Mouse (Mus musculus): ENCODE data around the gene Sowaha. TPM values are rescaled to one million over a fixed set of nuclear protein-coding genes. Genes with fewer than 3 reads are reported as not detected.
A peak's percentile ranks its signal among the peaks of the same experiment; 100 is the strongest.

Sowaha gene
- polyA plus RNA-seq, 2 experiments: 0.16 to 0.30 TPM

GRCm38 (mm10) chr11:53510351-53510750 is 30.3 kb upstream of the Sowaha start:
- peak; percentile 43 for DNase-seq (ENCODE audit: low spot score)
- no peak overlapping the region for H3K27ac ChIP-seq (replicated peaks; ENCODE audit: low read depth, low read length)
- no peaks in the 10 kb centered on the region for H3K27me3 ChIP-seq (ENCODE audit: control insufficient read depth, insufficient read depth, low read length)
- H3K4me1 ChIP-seq (ENCODE audit: control insufficient read depth, insufficient read depth, low read length): no peaks in the 10 kb centered on the region
- H3K4me3 ChIP-seq (replicated peaks; ENCODE audit: low read length): no peak overlapping the region
- H3K36me3 ChIP-seq (ENCODE audit: control insufficient read depth, insufficient read depth, low read length): no peaks in the 10 kb centered on the region
- no peak overlapping the region for H3K9ac ChIP-seq (ENCODE audit: low read depth, low read length, severe bottlenecking)
- no peaks in the 10 kb centered on the region for H3K9me3 ChIP-seq (ENCODE audit: control insufficient read depth, low read length)
- ATAC-seq (ENCODE audit: low FRiP score, low read depth): peak; percentile 60; the same call in 1 of the 2 replicates
- WGBS: 44% methylated on average over 5 of the region's 5 CpGs
- TF ChIP-seq POLR2A (IDR thresholded peaks at IDR 0.05; ENCODE audit: borderline replicate concordance, extremely low read depth, insufficient read depth, insufficient read length): no peak
- H3K4me2 ChIP-seq (replicated peaks; ENCODE audit: low read depth, low read length, severe bottlenecking): no peak overlapping the region

DNA sequence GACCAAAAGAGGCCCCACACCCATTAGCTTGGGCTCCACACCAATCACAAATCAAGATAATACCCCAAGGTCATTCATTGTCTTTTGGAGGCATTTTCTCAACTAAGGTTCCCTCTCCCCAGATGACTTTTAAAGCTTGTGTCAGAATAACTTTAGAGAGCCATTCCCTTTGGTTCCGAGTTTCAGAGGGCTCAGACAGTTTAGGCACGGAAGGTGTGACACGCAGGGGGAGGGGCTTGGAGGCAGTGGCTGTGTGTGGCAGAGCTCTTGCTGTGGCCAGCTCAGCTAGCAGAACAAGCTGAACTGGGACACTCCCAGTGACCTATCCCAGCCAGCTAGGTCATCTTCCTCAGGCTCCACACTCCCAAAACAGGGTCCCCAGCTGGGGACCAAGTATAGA is 28.5 kb upstream of the Sowaha start:
- H3K9me3 ChIP-seq (ENCODE audit: control insufficient read depth, low read length): no peaks in the 10 kb centered on the region
- no peak overlapping the region for H3K27ac ChIP-seq (replicated peaks; ENCODE audit: low read depth, low read length)
- 57% methylated on average over 3 of the region's 3 CpGs for WGBS
- H3K36me3 ChIP-seq (ENCODE audit: control insufficient read depth, insufficient read depth, low read length): no peaks in the 10 kb centered on the region
- TF ChIP-seq POLR2A (IDR thresholded peaks at IDR 0.05; ENCODE audit: borderline replicate concordance, extremely low read depth, insufficient read depth, insufficient read length): no peak
- no peak overlapping the region for H3K4me3 ChIP-seq (replicated peaks; ENCODE audit: low read length)
- no peak overlapping the region for H3K9ac ChIP-seq (ENCODE audit: low read depth, low read length, severe bottlenecking)
- H3K4me2 ChIP-seq (replicated peaks; ENCODE audit: low read depth, low read length, severe bottlenecking): no peak overlapping the region
- H3K27me3 ChIP-seq (ENCODE audit: control insufficient read depth, insufficient read depth, low read length): no peaks in the 10 kb centered on the region
- DNase-seq (ENCODE audit: low spot score) (no peak), ATAC-seq (ENCODE audit: low FRiP score, low read depth) (no peak)
- H3K4me1 ChIP-seq (ENCODE audit: control insufficient read depth, insufficient read depth, low read length): no peaks in the 10 kb centered on the region

- DNase-seq (ENCODE audit: low spot score) (no peak), ATAC-seq (ENCODE audit: low FRiP score, low read depth) (no peak)
- H3K27me3 ChIP-seq (ENCODE audit: control insufficient read depth, insufficient read depth, low read length): no peaks in the 10 kb centered on the region
- no peak overlapping the region for H3K9ac ChIP-seq (ENCODE audit: low read depth, low read length, severe bottlenecking)
- H3K36me3 ChIP-seq (ENCODE audit: control insufficient read depth, insufficient read depth, low read length): no peaks in the 10 kb centered on the region
- H3K27ac ChIP-seq (replicated peaks; ENCODE audit: low read depth, low read length): no peak overlapping the region
- no peak overlapping the region for H3K4me3 ChIP-seq (replicated peaks; ENCODE audit: low read length)
- TF ChIP-seq POLR2A (IDR thresholded peaks at IDR 0.05; ENCODE audit: borderline replicate concordance, extremely low read depth, insufficient read depth, insufficient read length): no peak
- no peak overlapping the region for H3K4me2 ChIP-seq (replicated peaks; ENCODE audit: low read depth, low read length, severe bottlenecking)
- WGBS: 74% methylated on average over 7 of the region's 7 CpGs
- H3K9me3 ChIP-seq (ENCODE audit: control insufficient read depth, low read length): no peaks in the 10 kb centered on the region
- H3K4me1 ChIP-seq (ENCODE audit: control insufficient read depth, insufficient read depth, low read length): no peaks in the 10 kb centered on the region
Observed at GRCm38 (mm10) chr11:53508152-53508551, 28.1 kb upstream of the Sowaha start.

- 83% methylated on average over 9 of the region's 9 CpGs for WGBS
- no peak for TF ChIP-seq POLR2A (IDR thresholded peaks at IDR 0.05; ENCODE audit: borderline replicate concordance, extremely low read depth, insufficient read depth, insufficient read length)
- no peaks in the 10 kb centered on the region for H3K9me3 ChIP-seq (ENCODE audit: control insufficient read depth, low read length)
Observed at GRCm38 (mm10) chr11:53507098-53507805, 27.2 kb upstream of the Sowaha start.

DNA sequence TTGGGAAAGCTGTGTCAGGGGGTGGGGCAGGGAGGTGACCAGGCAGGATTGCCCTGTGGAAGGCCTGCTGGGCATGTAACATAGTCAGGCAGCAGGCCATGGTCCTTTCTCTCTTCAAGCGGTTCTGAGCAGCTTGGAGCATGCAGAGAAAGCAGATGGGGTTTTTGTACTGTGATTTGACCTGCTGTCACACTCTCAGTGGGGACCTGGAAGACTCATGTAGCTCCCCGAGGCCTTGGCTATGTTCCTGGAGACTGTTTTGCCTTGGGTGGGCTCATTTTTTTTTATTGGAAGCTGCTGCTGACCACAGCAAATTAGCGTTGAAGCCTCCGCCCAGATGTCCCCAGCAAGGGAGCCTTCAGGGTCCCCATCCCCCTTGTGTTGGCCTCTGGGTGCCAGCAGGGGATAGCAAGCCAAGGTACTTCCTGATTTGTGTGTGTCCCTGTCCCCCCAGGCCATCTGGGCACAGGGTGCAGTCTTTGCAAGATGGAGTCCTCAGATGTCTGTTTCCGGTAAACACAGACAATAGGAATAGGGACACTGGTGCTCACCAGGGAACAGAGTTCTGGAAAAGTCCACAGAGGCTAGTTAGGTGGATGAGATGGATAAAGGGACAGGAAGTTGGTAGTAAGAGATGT is 25.1 kb upstream of the Sowaha start:
- TF ChIP-seq POLR2A (IDR thresholded peaks at IDR 0.05; ENCODE audit: borderline replicate concordance, extremely low read depth, insufficient read depth, insufficient read length): no peak
- no peak overlapping the region for H3K9ac ChIP-seq (ENCODE audit: low read depth, low read length, severe bottlenecking)
- DNase-seq (ENCODE audit: low spot score) (no peak), ATAC-seq (ENCODE audit: low FRiP score, low read depth) (no peak)
- H3K4me2 ChIP-seq (replicated peaks; ENCODE audit: low read depth, low read length, severe bottlenecking): no peak overlapping the region
- no peak overlapping the region for H3K4me3 ChIP-seq (replicated peaks; ENCODE audit: low read length)
- no peaks in the 10 kb centered on the region for H3K27me3 ChIP-seq (ENCODE audit: control insufficient read depth, insufficient read depth, low read length)
- WGBS: 38% methylated on average over 4 of the region's 5 CpGs
- no peaks in the 10 kb centered on the region for H3K36me3 ChIP-seq (ENCODE audit: control insufficient read depth, insufficient read depth, low read length)
- H3K4me1 ChIP-seq (ENCODE audit: control insufficient read depth, insufficient read depth, low read length): 0 out of 2 replicates have a peak, but pooled peaks cover 3% of the 10 kb centered on the region
- H3K9me3 ChIP-seq (ENCODE audit: control insufficient read depth, low read length): no peaks in the 10 kb centered on the region
- H3K27ac ChIP-seq (replicated peaks; ENCODE audit: low read depth, low read length): no peak overlapping the region

More at GRCm38 (mm10) chr11:53507098-53507805, 27.2 kb upstream of the Sowaha start:
- Histone ChIP-seq H3K27ac (replicated peaks; ENCODE audit: low read depth, low read length) (no peak overlapping the region), H3K36me3 (ENCODE audit: control insufficient read depth, insufficient read depth, low read length) (no peaks in the 10 kb centered on the region), H3K4me3 (replicated peaks; ENCODE audit: low read length) (no peak overlapping the region), H3K4me2 (replicated peaks; ENCODE audit: low read depth, low read length, severe bottlenecking) (no peak overlapping the region), H3K9ac (ENCODE audit: low read depth, low read length, severe bottlenecking) (no peak overlapping the region), H3K27me3 (ENCODE audit: control insufficient read depth, insufficient read depth, low read length) (no peaks in the 10 kb centered on the region), H3K4me1 (ENCODE audit: control insufficient read depth, insufficient read depth, low read length) (no peaks in the 10 kb centered on the region)
- DNase-seq (ENCODE audit: low spot score) (no peak), ATAC-seq (ENCODE audit: low FRiP score, low read depth) (no peak)
